In genomic region chr2:38658338-38658836, GRCm38 (mm10) we compare ENCODE assay signal across 8 mouse cellular contexts. TPM values are rescaled to one million over a fixed set of nuclear protein-coding genes. Genes with fewer than 3 reads are reported as not detected.
DNase-seq lines count a peak whose midpoint lies in the region; ATAC-seq lines count a peak whose summit lies in the region.

No protein-coding gene starts in this region.

- no peaks in the 10 kb centered on the region; the same call in 1 of the 2 replicates for H3K27me3 ChIP-seq in limb, embryonic 13.5 days
- H3K27me3 ChIP-seq in midbrain, embryonic 15.5 days (replicated peaks), result no peaks in the 10 kb centered on the region

- no peaks in the 10 kb centered on the region for H3K9me3 ChIP-seq in limb, embryonic 13.5 days
- no peaks in the 10 kb centered on the region for H3K9me3 ChIP-seq in midbrain, embryonic 15.5 days

- H3K27ac ChIP-seq in limb, embryonic 13.5 days, result no peak overlapping the region
- peak overlapping the region; percentile 63 for H3K27ac ChIP-seq in midbrain, embryonic 15.5 days

- H3K4me1 ChIP-seq in limb, embryonic 13.5 days, result no peaks in the 10 kb centered on the region
- H3K4me1 ChIP-seq in midbrain, embryonic 15.5 days, result peaks cover 10% of the 10 kb centered on the region

- H3K9ac ChIP-seq in limb, embryonic 13.5 days, result peak overlapping the region; percentile 62
- H3K9ac ChIP-seq in midbrain, embryonic 15.5 days, result peak overlapping the region; percentile 49

- peak overlapping the region; percentile 45 for H3K4me3 ChIP-seq in limb, embryonic 13.5 days
- H3K4me3 ChIP-seq in midbrain, embryonic 15.5 days, result peak overlapping the region; percentile 42

- ATAC-seq in limb, embryonic 13.5 days (ENCODE audit: low FRiP score, low read depth), result peak; percentile 94
- ATAC-seq in midbrain, embryonic 15.5 days (replicated peaks), result peak; percentile 96

- H3K4me2 ChIP-seq in limb, embryonic 13.5 days (replicated peaks), result peak overlapping the region; percentile 70
- H3K4me2 ChIP-seq in midbrain, embryonic 15.5 days, result peak overlapping the region; percentile 72

- DNase-seq in 3134 (ENCODE audit: extremely low read depth, insufficient read length, low spot score), result peak; percentile 87
- DNase-seq in adrenal gland, adult 18-20 months (ENCODE audit: low spot score in 2 of 2), result peak; percentile 84 to 86
- DNase-seq in embryo, embryonic 11.5 days (ENCODE audit: low read depth, low spot score), result peak; percentile 57
- peak; percentile 97 for DNase-seq in heart, adult 11 months
- DNase-seq in kidney, adult 11 months, result peak; percentile 35
- DNase-seq in spleen, postnatal 36 days (ENCODE audit: low spot score in 2 of 2), result peak; percentile 27 to 31

- H3K36me3 ChIP-seq in limb, embryonic 13.5 days, result no peaks in the 10 kb centered on the region
- H3K36me3 ChIP-seq in midbrain, embryonic 15.5 days (replicated peaks), result no peaks in the 10 kb centered on the region

- under 1% methylated on average over 25 of the region's 25 CpGs for WGBS in limb, embryonic 13.5 days
- WGBS in midbrain, embryonic 15.5 days, result under 1% methylated on average over 25 of the region's 25 CpGs

RNA-seq across cellular contexts. Expression of gene Psmb7, which starts 14.5 kb away (rescaled TPM):
- total RNA-seq in adrenal gland, adult 18-20 months (2021), result 100 to 1,000 TPM; 278 to 331 TPM
- polyA plus RNA-seq in limb, embryonic 13.5 days (2015; fragmentation: Nextera tagmentation; extraction: Ambion mirVana), result 282 and 290 TPM in 2 replicates
- polyA plus RNA-seq in midbrain, embryonic 15.5 days (2015; fragmentation: Nextera tagmentation; extraction: Ambion mirVana), result 260 and 270 TPM in 2 replicates

RNA-seq across cellular contexts. Expression of gene Nr5a1, which starts 56.0 kb away (rescaled TPM):
- total RNA-seq in adrenal gland, adult 18-20 months (2021), result 1,000 to 10,000 TPM in 1 of 2 experiments, 100 to 1,000 TPM in 1; 563 to 1,005 TPM
- polyA plus RNA-seq in limb, embryonic 13.5 days (2015; fragmentation: Nextera tagmentation; extraction: Ambion mirVana), result 0.13 TPM in 1 of 2 replicates, not detected in the other
- polyA plus RNA-seq in midbrain, embryonic 15.5 days (2015; fragmentation: Nextera tagmentation; extraction: Ambion mirVana), result 0.58 and 1.0 TPM in 2 replicates

Comparison
In these comparisons a context has a peak if more than half of its experiments do, and no peak if none do; other contexts are left out.
1. DNase-seq: peak in every context shown above with its lines; median percentile 97 in heart, adult 11 months; 87 in 3134; 85 in adrenal gland, adult 18-20 months; 57 in embryo, embryonic 11.5 days; 35 in kidney, adult 11 months; 29 in spleen, postnatal 36 days.